Mouse (Mus musculus) neutrophil, adult 59 days (primary cell): ENCODE results near the gene Cenpi. TPM values are rescaled to one million over a fixed set of nuclear protein-coding genes. Genes with fewer than 3 reads are reported as not detected.

ENCODE experiments used
- total RNA-seq, 2 experiments: library from RNA; stranded (reverse); gene quantifications; 1 replicate in 1 of 2; 2 replicates in 1 of 2; pipeline ENCODE4 v1.2.4; 2023

The Cenpi gene
- 10 to 100 TPM in 1 of 2 experiments, 1 to 10 TPM in 1; 7.9 to 11.8 TPM for total RNA-seq

DNA sequence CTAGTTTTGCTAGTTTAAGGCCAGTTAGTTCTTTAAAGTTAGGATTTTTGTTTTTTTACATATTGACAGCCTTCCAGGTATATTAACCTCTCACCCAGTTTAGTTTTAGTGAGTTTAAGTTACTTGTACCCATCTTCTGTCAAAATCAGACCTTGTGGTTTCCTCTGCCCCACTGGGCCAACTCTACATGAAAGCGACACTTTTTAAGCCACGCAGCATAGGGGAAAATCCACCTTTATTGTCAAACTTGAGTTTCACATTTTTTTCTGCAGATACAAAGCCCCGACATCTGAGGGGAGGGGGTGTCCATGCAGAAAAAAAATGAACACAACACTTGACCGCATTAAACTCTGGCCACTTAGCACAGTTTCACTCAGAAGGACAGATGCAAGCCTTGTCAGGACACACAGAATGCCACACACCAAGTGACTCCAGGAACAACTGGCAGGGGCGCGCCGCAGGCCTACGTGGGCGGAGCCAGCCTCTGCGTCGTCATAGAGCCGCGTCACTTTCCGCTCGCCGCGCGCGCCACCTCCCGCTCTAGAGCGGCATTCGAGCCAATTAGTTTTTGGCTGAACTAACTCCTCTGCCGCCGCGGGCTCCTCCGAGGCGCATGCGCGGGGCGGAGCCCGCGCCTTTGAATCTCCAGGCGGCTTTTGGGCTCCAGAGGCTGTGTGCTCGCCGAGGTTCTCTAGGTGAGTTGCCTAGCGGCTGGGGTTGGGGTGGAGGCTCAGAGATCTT is at the start of gene Cenpi:
TSS of gene Cenpi (plus strand) at position 551 of the 741 bp plus-strand sequence.

GRCm38 (mm10) chrX:134276275-134277160 is 31.4 kb upstream of the Cenpi start, which contains the start of gene Trmt2b:
Gene Trmt2b, minus strand, starts transcription at chrX:134276984.

GRCm38 (mm10) chrX:134403863-134404583 is 96.1 kb downstream of the Cenpi start, which contains the start of gene Drp2:
Gene Drp2, plus strand, starts transcription at chrX:134404551.

Other genes with a start within 250 kb of the Cenpi start
- gene Cstf2, start 248.9 kb upstream of the Cenpi start, total RNA-seq, result 10 to 100 TPM; 15.0 to 25.0 TPM
- 1 to 10 TPM in 1 of 2 experiments, under 1 TPM in 1; 0.31 to 1.0 TPM for gene Xkrx, start 146.0 kb upstream of the Cenpi start, total RNA-seq
- gene Arl13a, start 120.6 kb upstream of the Cenpi start, total RNA-seq, result not detected
- gene Nox1, start 86.1 kb upstream of the Cenpi start, total RNA-seq, result under 1 TPM in 1 of 2 experiments, not detected in 1; 0.47 TPM
- 10 to 100 TPM; 15.6 to 16.5 TPM for gene Trmt2b, start 31.1 kb upstream of the Cenpi start, total RNA-seq
- gene Tmem35a, start 12.9 kb upstream of the Cenpi start, total RNA-seq, result not detected
- under 1 TPM; 0.20 to 0.40 TPM for gene Drp2, start 96.5 kb downstream of the Cenpi start, total RNA-seq
- not detected for gene Taf7l, start 168.4 kb downstream of the Cenpi start, total RNA-seq
- gene Timm8a1, start 233.8 kb downstream of the Cenpi start, total RNA-seq, result 10 to 100 TPM in 1 of 2 experiments, 1 to 10 TPM in 1; 8.0 to 11.3 TPM